Mouse (Mus musculus): ENCODE measurements around the gene Rbx1. TPM values are rescaled to one million over a fixed set of nuclear protein-coding genes. Genes with fewer than 3 reads are reported as not detected.

Gene Rbx1
- polyA plus RNA-seq, 1 experiment, result 222 TPM

DNA sequence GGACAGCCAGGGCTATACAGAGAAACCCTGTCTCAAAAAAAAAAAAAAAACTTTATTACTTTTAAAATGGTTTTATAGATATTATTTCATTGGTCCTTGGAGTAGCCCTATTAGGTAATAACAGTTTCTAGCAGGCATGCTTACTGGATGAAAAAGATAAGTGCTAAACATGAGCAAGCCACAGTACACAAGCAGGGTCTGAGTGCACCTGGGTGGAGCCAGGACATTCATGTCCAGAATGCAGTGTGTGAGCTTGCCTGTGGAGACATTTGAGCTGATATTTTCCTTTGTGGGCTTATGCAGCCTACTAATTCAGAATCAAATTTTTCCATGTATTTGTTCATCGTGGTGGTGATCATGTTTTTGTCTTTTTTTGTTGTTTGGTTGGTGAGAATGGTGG is 27.8 kb upstream of the Rbx1 start:
- 100% methylated on average over 1 of the region's 1 CpGs for WGBS
- TF ChIP-seq CTCF (IDR thresholded peaks at IDR 0.05; ENCODE audit: borderline replicate concordance, insufficient read depth, low read depth, low read length) (no peak), POLR2A (IDR thresholded peaks at IDR 0.05; ENCODE audit: borderline replicate concordance, insufficient read depth, low read length) (no peak)
- DNase-seq, result no peak

DNA sequence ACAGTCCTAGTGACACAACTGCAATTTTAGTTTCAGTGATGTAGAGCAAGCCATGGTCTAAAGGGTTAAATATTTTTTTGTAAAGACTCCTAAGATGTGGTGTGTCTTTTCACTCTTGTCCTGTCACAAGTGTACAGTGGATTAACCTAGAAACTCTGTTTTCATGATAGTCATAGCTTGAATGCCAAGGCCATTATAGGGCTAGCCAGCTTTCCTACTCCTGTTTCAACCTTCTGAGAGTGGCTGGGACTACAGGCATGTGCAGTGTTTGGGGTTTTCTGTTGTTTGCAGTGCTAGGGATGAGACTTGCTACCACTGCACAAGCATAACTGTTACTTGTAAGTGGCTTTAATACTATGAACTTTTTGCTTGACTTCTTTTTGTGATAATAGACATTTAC is 26.9 kb upstream of the Rbx1 start:
- no peak for TF ChIP-seq POLR2A (IDR thresholded peaks at IDR 0.05; ENCODE audit: borderline replicate concordance, insufficient read depth, low read length)
- no peak for TF ChIP-seq CTCF (IDR thresholded peaks at IDR 0.05; ENCODE audit: borderline replicate concordance, insufficient read depth, low read depth, low read length)
- DNase-seq, result no peak
- Histone ChIP-seq H3K4me3 (replicated peaks; ENCODE audit: insufficient read depth, low read depth, low read length) (no peak overlapping the region), H3K4me1 (ENCODE audit: control insufficient read depth, insufficient read depth, low read length) (no peaks in the 10 kb centered on the region), H3K27me3 (ENCODE audit: control insufficient read depth, insufficient read depth, low read length) (no peaks in the 10 kb centered on the region), H3K27ac (ENCODE audit: insufficient read depth, low read length) (no peak overlapping the region)

More for the DNA sequence above, 27.8 kb upstream of the Rbx1 start:
- H3K27me3 ChIP-seq (ENCODE audit: control insufficient read depth, insufficient read depth, low read length), result no peaks in the 10 kb centered on the region
- no peak overlapping the region for H3K27ac ChIP-seq (ENCODE audit: insufficient read depth, low read length)
- H3K4me1 ChIP-seq (ENCODE audit: control insufficient read depth, insufficient read depth, low read length), result no peaks in the 10 kb centered on the region
- no peak overlapping the region for H3K4me3 ChIP-seq (replicated peaks; ENCODE audit: insufficient read depth, low read depth, low read length)

DNA sequence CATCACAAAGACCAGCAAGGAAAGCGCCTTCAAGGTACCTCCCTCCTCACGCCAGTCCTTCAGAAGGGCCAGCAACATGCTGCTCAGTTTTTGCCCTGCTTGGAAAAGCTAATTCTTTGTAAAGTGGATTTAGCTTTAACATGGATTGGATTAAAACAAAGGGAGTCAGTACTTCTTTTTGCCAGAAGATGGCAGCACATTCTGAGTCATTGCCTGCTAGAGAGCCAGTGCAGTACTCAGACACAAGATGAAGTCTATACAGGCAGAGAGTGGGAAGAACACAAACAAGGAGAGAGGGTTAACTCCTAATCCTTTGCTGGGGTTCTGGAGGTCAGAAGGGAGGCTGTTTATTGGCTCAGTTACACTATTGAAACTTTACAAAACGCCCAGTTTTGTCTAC is 17.6 kb upstream of the Rbx1 start:
- no peaks in the 10 kb centered on the region for H3K27me3 ChIP-seq (ENCODE audit: control insufficient read depth, insufficient read depth, low read length)
- peak; percentile 32 to 65 for DNase-seq
- 48% methylated on average over 3 of the region's 3 CpGs for WGBS
- H3K4me1 ChIP-seq (ENCODE audit: control insufficient read depth, insufficient read depth, low read length), result no peaks in the 10 kb centered on the region
- TF ChIP-seq CTCF (IDR thresholded peaks at IDR 0.05; ENCODE audit: borderline replicate concordance, insufficient read depth, low read depth, low read length) (peak; percentile 46; the same call in 1 of the 2 replicates), POLR2A (IDR thresholded peaks at IDR 0.05; ENCODE audit: borderline replicate concordance, insufficient read depth, low read length) (no peak)
- no peak overlapping the region for H3K4me3 ChIP-seq (replicated peaks; ENCODE audit: insufficient read depth, low read depth, low read length)
- H3K27ac ChIP-seq (ENCODE audit: insufficient read depth, low read length), result no peak overlapping the region

DNA sequence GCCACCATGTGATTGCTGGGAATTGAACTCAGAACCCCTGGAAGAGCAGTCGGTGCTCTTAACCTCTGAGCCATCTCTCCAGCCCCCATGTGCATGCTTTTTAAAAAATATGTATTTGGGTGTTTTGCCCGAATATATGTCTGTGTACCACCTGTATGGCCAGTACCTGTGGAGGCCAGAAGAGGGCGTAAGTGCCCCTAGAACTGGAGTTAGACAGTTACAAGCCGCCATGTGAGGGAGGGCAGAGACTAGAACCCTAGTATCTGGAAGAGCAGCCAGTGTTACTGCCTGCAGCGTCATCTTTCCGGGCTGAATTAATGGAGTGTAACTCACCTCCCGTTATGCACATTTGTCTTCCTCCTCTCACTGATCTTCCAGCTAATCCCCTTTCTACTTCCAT is 4.6 kb upstream of the Rbx1 start:
- WGBS, result 82% methylated on average over 7 of the region's 7 CpGs
- no peaks in the 10 kb centered on the region for H3K4me1 ChIP-seq (ENCODE audit: control insufficient read depth, insufficient read depth, low read length)
- H3K27ac ChIP-seq (ENCODE audit: insufficient read depth, low read length), result no peak overlapping the region
- H3K27me3 ChIP-seq (ENCODE audit: control insufficient read depth, insufficient read depth, low read length), result no peaks in the 10 kb centered on the region
- TF ChIP-seq POLR2A (IDR thresholded peaks at IDR 0.05; ENCODE audit: borderline replicate concordance, insufficient read depth, low read length), result no peak
- TF ChIP-seq CTCF (IDR thresholded peaks at IDR 0.05; ENCODE audit: borderline replicate concordance, insufficient read depth, low read depth, low read length), result no peak
- no peak overlapping the region for H3K4me3 ChIP-seq (replicated peaks; ENCODE audit: insufficient read depth, low read depth, low read length)
- DNase-seq, result no peak

DNA sequence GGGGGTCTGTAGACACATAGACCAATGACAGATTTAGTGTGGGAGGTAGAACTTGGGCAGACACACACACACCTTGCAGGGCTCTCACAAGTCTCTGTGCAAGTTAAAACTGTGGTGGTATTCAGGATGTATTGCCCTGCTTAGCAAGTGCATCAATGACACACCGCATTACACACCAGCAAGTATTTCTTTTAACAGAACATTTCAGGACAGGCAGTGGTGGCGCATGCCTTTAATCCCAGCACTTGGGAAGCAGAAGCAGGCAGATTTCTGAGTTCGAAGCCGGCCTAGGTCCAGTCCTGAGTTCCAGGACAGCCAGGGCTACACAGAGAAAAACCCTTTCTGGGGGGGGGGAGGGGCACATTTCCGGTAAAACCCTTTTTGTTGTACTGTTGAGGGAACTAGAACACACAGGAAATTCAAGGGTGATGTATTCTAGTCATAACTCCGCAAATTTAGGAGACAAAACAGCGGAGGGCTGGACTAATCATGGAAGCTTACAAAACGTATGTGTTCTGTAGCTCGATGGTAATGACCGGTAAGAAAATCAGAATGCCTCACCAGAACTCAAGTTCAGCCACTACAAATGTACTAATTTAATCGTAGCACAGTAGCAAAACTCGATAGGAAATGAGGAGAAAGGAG is 958 bp upstream of the Rbx1 start:
- peak overlapping the region; percentile 94 for H3K4me3 ChIP-seq (replicated peaks; ENCODE audit: insufficient read depth, low read depth, low read length)
- peak in 1 of 2 experiments; percentile 9 for DNase-seq
- TF ChIP-seq POLR2A (IDR thresholded peaks at IDR 0.05; ENCODE audit: borderline replicate concordance, insufficient read depth, low read length) (no peak), CTCF (IDR thresholded peaks at IDR 0.05; ENCODE audit: borderline replicate concordance, insufficient read depth, low read depth, low read length) (no peak)
- WGBS, result 73% methylated on average over 12 of the region's 12 CpGs
- H3K27ac ChIP-seq (ENCODE audit: insufficient read depth, low read length), result peak overlapping the region; percentile 82; the same call in 1 of the 2 replicates
- no peaks in the 10 kb centered on the region; the same call in 1 of the 2 replicates for H3K4me1 ChIP-seq (ENCODE audit: control insufficient read depth, insufficient read depth, low read length)
- H3K27me3 ChIP-seq (ENCODE audit: control insufficient read depth, insufficient read depth, low read length), result no peaks in the 10 kb centered on the region

DNA sequence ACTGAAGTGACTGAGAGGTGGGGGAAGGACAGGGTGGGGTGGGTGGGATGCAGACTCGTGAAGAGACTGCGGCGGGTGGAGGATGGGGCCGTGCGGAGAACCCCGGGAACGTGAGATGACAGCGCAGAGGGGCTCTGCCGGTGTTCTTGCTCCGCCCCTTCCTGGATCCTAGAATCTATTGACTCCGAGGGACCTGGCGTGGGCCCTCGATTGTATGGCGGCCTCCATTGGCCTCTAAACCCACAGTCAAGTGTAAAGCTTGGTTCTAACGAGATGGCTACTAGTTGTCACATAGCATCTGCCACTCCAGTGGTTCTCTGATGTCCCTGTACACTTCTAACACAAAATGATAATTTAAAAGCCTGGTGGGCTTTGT is 630 bp downstream of the Rbx1 start:
- H3K4me1 ChIP-seq (ENCODE audit: control insufficient read depth, insufficient read depth, low read length), result no peaks in the 10 kb centered on the region; the same call in 1 of the 2 replicates
- no peak overlapping the region for H3K27ac ChIP-seq (ENCODE audit: insufficient read depth, low read length)
- no peaks in the 10 kb centered on the region for H3K27me3 ChIP-seq (ENCODE audit: control insufficient read depth, insufficient read depth, low read length)
- TF ChIP-seq CTCF (IDR thresholded peaks at IDR 0.05; ENCODE audit: borderline replicate concordance, insufficient read depth, low read depth, low read length) (no peak), POLR2A (IDR thresholded peaks at IDR 0.05; ENCODE audit: borderline replicate concordance, insufficient read depth, low read length) (no peak)
- no peak for DNase-seq
- 0% methylated on average over 15 of the region's 15 CpGs for WGBS
- peak overlapping the region; percentile 84 for H3K4me3 ChIP-seq (replicated peaks; ENCODE audit: insufficient read depth, low read depth, low read length)

DNA sequence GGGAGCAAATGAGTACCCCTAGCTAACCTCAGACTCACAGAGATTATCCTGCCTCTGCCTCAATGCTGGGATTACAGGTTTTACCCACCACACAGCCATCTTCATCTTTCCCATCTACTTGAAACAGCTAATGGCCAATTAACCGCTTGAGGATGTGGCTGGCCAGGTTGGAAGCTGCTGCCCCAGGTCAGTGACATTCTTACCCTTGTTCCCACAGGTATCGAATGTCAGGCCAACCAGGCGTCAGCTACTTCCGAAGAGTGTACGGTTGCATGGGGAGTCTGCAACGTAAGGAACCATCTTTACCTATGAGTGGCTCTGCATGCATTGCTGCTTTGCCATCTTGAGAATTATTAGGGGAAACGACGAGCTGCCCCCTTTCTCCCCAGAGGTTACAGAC is 4.6 kb downstream of the Rbx1 start:
- DNase-seq, result no peak

DNA sequence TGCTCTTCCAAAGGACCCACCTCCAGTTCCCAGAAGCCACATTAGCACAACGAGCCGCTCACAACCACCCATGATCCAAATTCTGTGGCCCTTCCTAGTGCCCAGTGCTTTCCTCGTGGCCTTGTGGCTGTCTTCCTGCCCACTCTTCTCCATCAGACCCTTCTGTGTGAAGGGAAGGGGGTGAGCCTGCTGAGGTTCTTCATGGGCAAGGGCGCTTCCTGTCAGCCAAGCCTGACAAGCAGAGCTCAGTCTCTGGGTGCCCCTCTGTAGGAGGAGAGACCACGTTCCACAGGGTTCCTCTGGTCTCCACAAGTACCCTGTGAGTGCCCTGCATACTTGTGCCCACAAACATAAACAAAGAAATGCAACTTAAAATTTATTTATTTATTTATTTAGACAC is 6.2 kb downstream of the Rbx1 start:
- DNase-seq, result no peak
- Histone ChIP-seq H3K27me3 (ENCODE audit: control insufficient read depth, insufficient read depth, low read length) (no peaks in the 10 kb centered on the region), H3K4me1 (ENCODE audit: control insufficient read depth, insufficient read depth, low read length) (no peaks in the 10 kb centered on the region; the same call in 1 of the 2 replicates), H3K4me3 (replicated peaks; ENCODE audit: insufficient read depth, low read depth, low read length) (no peak overlapping the region), H3K27ac (ENCODE audit: insufficient read depth, low read length) (no peak overlapping the region)
- 91% methylated on average over 5 of the region's 5 CpGs for WGBS
- TF ChIP-seq POLR2A (IDR thresholded peaks at IDR 0.05; ENCODE audit: borderline replicate concordance, insufficient read depth, low read length) (no peak), CTCF (IDR thresholded peaks at IDR 0.05; ENCODE audit: borderline replicate concordance, insufficient read depth, low read depth, low read length) (no peak)

More for the DNA sequence above, 4.6 kb downstream of the Rbx1 start:
- 88% methylated on average over 8 of the region's 8 CpGs for WGBS
- H3K27ac ChIP-seq (ENCODE audit: insufficient read depth, low read length), result no peak overlapping the region
- H3K4me1 ChIP-seq (ENCODE audit: control insufficient read depth, insufficient read depth, low read length), result no peaks in the 10 kb centered on the region; the same call in 1 of the 2 replicates
- no peaks in the 10 kb centered on the region for H3K27me3 ChIP-seq (ENCODE audit: control insufficient read depth, insufficient read depth, low read length)
- H3K4me3 ChIP-seq (replicated peaks; ENCODE audit: insufficient read depth, low read depth, low read length), result no peak overlapping the region
- no peak for TF ChIP-seq CTCF (IDR thresholded peaks at IDR 0.05; ENCODE audit: borderline replicate concordance, insufficient read depth, low read depth, low read length)
- TF ChIP-seq POLR2A (IDR thresholded peaks at IDR 0.05; ENCODE audit: borderline replicate concordance, insufficient read depth, low read length), result no peak

Measured in cerebellum, adult 2 months (tissue).